Mouse (Mus musculus) cerebellum, adult 2 months (tissue): ENCODE data around the gene Nbas. TPM values are rescaled to one million over a fixed set of nuclear protein-coding genes. Genes with fewer than 3 reads are reported as not detected.

Experiments used
- DNase-seq, 2 experiments: peaks; one replicate each; pipeline ENCODE4 v3.0.0; 2021
- H3K27ac ChIP-seq: fragments of 200-500 bp; 2 replicates; pipeline ENCODE4 v1.5.1; 2012; ENCODE audit warnings: low read length, control low read depth, inconsistent platforms; ENCODE audit not compliant: insufficient read depth
- H3K27me3 ChIP-seq: fragments of 200-500 bp; 2 replicates; pipeline ENCODE4 v1.6.1; 2012; ENCODE audit warnings: inconsistent platforms, mild to moderate bottlenecking, low read length, moderate library complexity; ENCODE audit not compliant: control insufficient read depth, insufficient read depth
- H3K4me1 ChIP-seq: fragments of 200-500 bp; 2 replicates; pipeline ENCODE4 v1.6.1; 2011; ENCODE audit warnings: low read length; ENCODE audit not compliant: control insufficient read depth, insufficient read depth
- H3K4me3 ChIP-seq: fragments of 200-500 bp; replicated peaks from 2 replicates; pipeline ENCODE3; 2011; ENCODE audit warnings: mild to moderate bottlenecking, low read depth, low read length, control low read depth; ENCODE audit not compliant: insufficient read depth
- CTCF ChIP-seq: fragments of 200-500 bp; IDR thresholded peaks from 2 replicates; pipeline ENCODE4 v1.5.1; 2011; ENCODE audit warnings: low read depth, mild to moderate bottlenecking, control low read depth, low read length, moderate library complexity, borderline replicate concordance; ENCODE audit not compliant: insufficient read depth
- POLR2A ChIP-seq: fragments of 200-500 bp; IDR thresholded peaks from 2 replicates; pipeline ENCODE4 v1.6.1; 2011; ENCODE audit warnings: low read length, control low read depth, borderline replicate concordance; ENCODE audit not compliant: insufficient read depth
- WGBS: fragments of 180-500 bp; shearing (Covaris S2); methylation state at CpG from one replicate; pipeline ENCODE4 v1.1.7; 2018; 5-methylcytosine and 5-hydroxymethylcytosine counted together
- polyA plus RNA-seq: library from polyadenylated mRNA; depleted of rRNA; stranded (reverse); fragments of >200 nt; gene quantifications from 2 replicates; pipeline ENCODE4 v1.2.3, GENCODE M21; 2012; rRNA removed

Nbas gene
- polyA plus RNA-seq, 1 experiment: 40.4 TPM

- WGBS: 26% methylated on average over 2 of the region's 2 CpGs
- TF ChIP-seq POLR2A: no peak
- TF ChIP-seq CTCF: no peak
- Histone ChIP-seq H3K27ac (no peak overlapping the region), H3K27me3 (no peaks in the 10 kb centered on the region; the same call in 1 of the 2 replicates), H3K4me3 (no peak overlapping the region), H3K4me1 (no peaks in the 10 kb centered on the region; the same call in none of the 2 replicates)
- no peak for DNase-seq
Measured at GRCm38 (mm10) chr12:13613041-13613440, 344.1 kb downstream of the Nbas start.

- WGBS: 89% methylated on average over 7 of the region's 7 CpGs
- Histone ChIP-seq H3K27ac (no peak overlapping the region), H3K4me1 (no peaks in the 10 kb centered on the region; the same call in 1 of the 2 replicates), H3K4me3 (no peak overlapping the region), H3K27me3 (no peaks in the 10 kb centered on the region)
- TF ChIP-seq CTCF (no peak), POLR2A (no peak)
- DNase-seq: no peak
Measured at GRCm38 (mm10) chr12:13615661-13616060, 346.7 kb downstream of the Nbas start.

- H3K27ac ChIP-seq: no peak overlapping the region
- 88% methylated on average over 15 of the region's 15 CpGs for WGBS
Measured at GRCm38 (mm10) chr12:13622150-13622822, 353.4 kb downstream of the Nbas start.

GRCm38 (mm10) chr12:13626803-13627706 lies 358.1 kb downstream of the Nbas start:
- TF ChIP-seq CTCF (peak; percentile 51; the same call in 1 of the 2 replicates), POLR2A (no peak)
- H3K27ac ChIP-seq: no peak overlapping the region
- 20% methylated on average over 12 of the region's 12 CpGs for WGBS
- H3K4me3 ChIP-seq: no peak overlapping the region
- H3K4me1 ChIP-seq: no peaks in the 10 kb centered on the region
- H3K27me3 ChIP-seq: no peaks in the 10 kb centered on the region
- DNase-seq: peak in 1 of 2 experiments; percentile 11

More at GRCm38 (mm10) chr12:13622150-13622822, 353.4 kb downstream of the Nbas start:
- DNase-seq: no peak
- H3K27me3 ChIP-seq: no peaks in the 10 kb centered on the region
- H3K4me1 ChIP-seq: no peaks in the 10 kb centered on the region
- TF ChIP-seq POLR2A (no peak), CTCF (no peak)
- no peak overlapping the region for H3K4me3 ChIP-seq

Other genes starting within 250 kb of the Nbas start
- 77.8 and 84.1 TPM in 2 replicates for gene Ddx1, start 19.9 kb upstream of the Nbas start, polyA plus RNA-seq